Mouse (Mus musculus) frontal cortex, postnatal 14 days (tissue): ENCODE measurements at regions not wholly inside any gene's neighbourhood (a gene's known extent, or its start where the extent isn't known, plus 50 kb on each side); places are given as distances from the start of the nearest gene placed in this dataset.

Experiments used
- DNase-seq, 2 experiments: peaks; one replicate each; pipeline ENCODE4 v3.0.0; 2022; ENCODE audit warnings: low spot score in 2 of 2

DNA sequence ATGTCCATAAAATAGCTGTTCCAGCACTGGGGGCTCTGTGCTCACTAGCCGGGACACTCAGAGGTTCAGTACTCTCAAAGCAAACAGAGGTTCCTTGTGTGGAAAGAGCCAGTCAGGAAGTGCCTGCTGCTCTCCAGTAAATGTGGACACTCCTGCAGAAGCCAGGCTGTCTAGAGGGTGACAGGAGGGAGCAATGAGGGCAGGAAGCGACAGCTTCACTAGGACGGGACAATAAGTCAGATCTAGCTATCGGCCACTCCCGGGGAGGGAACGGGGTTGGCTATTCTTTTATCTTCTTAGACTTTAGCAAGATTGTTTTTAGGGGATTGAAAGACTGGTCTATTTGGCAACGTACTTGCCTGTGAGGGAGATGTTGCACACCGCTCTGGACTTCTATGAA, 154.7 kb upstream of the Klf3 start:
- peak in 1 of 2 experiments; percentile 8 for DNase-seq

DNA sequence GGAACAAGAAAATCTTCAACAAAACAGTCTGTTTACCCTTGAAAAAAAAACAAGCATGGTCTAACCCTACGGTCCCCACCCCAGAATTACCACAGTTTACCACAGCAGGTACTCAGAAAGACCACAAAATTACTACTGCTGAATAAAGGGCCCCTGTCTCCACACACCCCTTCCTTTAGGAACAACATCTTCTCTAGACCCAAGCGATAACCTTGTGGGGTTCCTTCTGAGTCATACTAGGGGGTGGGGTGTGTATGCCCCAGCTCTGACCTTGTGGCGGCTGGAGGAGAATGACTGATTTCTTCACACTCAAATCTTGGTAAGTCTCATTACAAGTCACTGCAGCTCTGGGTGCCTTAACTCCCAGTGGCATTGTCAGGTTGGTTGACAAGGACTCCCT, 151.8 kb upstream of the Klf3 start:
- DNase-seq = no peak

DNA sequence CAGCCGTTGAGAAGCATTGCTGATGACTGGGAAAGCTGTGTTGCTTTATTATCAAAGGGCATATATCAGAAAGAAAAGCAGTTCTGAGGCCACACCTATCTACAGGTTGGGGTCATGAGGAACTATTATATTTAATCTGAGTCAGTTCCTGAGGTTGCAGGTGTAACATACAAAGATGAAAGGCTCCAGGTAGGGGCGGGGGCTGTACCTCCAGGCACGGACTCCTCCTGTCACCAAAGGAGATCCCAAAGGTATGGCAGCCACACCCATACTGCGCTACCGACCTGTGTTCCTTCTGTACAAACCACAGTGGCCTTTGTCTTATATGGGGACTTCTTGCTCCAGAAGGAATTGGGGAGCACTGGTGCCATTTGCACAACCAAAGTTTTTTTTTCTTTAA, 149.4 kb upstream of the Klf3 start:
- DNase-seq = no peak

DNA sequence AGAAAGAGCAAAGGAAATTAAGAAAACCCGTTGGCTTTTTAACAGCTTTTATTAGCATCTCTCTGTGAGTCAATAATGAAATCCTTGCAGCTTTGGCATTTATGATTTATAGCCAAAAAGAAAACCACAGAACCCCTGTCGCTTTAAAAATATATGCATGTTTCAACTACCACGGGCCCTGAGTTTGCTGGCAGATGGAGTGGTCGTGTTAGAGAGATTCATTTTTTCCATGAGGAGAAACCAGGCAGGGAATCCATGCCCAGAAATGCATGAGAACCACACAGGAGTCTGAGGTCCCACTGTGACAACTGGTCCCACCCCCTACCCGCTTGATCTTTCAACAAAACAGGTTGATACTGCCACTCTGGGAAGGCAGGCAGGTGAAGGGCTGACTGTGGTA, 147.9 kb upstream of the Klf3 start:
- no peak for DNase-seq

DNA sequence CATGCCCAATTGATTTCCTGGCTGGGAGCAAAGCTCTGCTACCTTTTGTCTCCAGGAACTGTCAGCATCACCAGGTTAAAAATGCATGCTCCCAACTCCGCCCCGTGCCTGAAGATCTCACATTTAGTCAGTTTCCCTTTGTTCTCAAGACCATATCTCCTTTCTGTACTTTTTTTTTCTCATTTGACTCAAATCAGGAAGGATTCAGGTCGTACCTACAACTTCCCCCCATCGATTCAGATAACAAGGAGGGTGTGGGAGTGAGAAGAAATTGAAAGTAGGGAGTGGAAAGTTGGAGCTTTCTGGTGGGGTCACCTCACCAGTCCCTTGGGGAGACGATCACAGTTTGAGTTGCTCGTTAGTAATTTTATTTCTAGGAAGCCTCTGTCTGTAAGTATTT, 141.2 kb upstream of the Klf3 start:
- DNase-seq = no peak

DNA sequence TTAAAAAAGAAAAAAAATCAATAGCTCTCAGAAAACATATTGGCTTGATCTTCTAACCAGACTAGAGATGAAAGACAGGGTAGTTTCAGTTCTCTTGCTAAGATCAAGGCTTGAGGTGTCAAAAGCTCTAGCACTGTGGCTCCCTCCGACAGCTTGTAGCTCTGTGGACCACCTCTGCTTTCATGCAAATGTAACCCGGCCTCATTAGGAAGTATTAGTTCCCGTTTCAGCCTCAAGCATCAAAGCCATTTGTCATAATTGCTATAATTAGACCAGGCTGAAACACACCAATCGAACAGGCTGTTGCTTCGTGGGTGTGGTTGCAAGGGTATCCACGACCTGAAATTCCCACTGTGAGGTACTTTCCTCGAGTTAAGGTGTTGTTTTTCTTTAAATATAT, 140.7 kb upstream of the Klf3 start:
- no peak for DNase-seq

DNA sequence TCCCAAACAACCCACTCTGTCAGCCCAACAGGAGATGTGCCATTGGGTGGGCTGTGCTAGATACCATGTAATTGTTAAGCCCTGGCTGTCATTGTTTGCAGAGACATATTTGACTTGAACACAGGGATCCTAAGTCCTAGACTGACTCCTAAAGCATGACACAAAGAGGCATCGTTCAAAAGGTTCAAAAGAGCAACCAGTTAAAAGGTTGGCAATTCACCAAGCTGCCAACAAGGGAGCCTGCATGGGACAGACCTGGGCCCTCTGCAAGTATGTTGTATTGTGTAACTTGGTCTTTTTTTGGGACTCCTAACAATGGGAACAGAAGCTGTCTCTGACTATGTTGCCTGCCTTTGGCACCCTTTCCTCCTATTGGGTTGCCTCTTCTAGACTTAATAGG, 139.4 kb upstream of the Klf3 start:
- no peak for DNase-seq

DNA sequence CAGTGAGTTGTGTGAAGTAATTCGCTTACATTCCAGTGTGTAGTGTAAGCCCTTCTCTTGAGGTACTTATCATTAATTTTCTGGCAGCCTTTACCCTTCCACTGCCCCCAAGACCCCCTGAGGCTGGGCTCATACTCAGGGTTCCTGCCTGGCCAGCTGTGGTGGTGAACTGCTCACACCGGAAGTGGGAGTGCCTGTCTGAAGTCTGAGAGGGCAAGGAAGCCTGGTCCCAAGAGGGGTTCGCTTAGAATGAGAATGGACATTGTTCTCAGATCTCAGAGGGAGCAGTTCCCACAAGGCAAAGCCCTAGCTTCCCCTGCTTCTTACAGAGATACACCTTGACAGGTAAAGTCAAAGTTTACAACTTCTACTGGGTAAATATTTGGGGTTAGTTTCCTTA, 138.1 kb upstream of the Klf3 start:
- DNase-seq = no peak

DNA sequence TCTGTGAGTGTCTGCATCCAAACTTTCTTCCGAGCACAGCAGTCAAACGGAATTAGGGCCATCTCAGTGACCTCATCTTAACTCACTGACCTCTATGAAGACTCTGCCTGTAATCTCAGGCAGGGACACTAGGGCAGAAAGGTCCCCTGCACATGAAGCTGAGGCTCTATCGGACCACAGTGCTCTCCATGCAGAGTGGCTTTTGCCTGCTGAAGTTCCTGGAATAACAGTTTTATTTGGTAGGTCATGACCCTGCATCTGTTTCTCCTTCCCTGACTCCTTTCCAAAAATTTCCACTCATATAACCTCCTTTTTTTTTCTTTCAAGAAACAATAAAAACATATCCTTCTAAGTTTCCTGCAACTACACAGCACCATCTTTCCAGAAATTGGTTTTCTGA, 136.9 kb upstream of the Klf3 start:
- DNase-seq = no peak

DNA sequence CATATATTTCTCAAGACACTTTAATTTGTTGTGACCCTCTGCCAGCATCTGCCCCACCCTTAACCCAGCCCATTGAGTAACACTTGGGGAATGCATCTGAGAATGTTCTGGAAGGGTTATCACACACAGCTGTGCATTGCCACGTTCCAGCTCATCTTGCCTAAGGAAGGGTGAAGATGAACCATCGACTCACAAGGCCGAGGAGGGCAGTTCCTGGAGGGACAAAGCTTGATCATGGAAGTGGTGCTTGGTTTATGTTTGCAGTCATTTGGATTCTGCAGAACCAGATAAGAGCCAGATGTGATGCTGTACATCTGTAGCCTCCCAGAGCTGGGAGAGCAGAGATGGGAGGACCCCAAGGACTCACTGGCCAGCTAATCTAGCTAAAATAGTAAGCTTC, 136.1 kb upstream of the Klf3 start:
- DNase-seq = no peak

DNA sequence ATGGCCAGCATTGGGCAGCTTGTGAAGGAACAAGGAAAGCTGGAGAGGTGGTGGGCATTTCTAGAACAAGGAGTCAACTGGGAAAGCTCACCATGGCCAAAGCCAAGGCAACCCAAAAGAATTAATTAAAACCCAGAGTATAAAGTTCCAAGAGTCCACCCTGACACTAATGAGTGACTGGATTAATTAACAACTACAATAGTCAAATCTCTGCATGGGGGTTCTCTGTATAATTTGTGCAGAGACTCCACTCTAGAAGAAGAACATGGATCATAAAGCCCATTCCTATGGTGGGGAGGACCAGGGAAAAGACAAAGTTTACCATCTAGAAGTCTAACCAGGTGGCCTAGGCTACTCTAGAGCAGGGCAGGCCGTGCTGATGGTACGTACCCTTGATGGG, 129.3 kb upstream of the Klf3 start:
- DNase-seq = no peak

DNA sequence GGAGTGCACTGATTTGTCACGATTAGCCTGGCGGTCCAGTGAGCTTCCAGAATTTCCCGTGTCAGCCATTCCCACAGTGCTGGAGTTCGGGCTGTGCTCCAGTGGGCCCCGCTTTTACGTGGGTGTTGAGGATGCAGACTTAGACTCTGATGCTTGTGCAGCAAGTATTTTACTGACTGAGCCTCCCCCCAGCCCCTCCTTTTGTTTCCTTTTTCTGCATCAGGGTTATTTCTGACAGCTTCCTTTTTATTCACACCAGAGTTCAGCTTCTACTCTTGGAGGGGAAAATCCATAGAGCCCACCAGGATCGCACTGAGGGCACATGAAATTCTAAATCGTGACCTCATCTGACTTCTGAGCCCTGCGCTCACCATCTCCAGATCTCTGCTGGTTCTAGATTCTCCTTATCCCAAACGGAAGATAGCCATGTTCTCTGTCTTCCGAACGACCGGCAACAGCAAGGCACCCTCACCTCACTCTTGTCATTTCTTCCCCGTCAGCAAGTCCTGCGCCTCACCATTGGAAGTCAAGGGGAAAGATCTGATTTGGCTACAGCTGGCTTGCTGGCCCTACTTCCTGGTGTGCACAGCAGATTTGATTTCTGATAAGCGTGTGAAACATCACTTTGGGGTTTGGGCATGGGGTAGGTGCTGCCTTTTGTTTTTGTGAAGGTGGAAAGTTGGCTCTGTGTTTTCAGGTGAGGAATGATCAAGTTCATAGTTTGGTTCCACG, 126.8 kb upstream of the Klf3 start:
- DNase-seq = no peak

DNA sequence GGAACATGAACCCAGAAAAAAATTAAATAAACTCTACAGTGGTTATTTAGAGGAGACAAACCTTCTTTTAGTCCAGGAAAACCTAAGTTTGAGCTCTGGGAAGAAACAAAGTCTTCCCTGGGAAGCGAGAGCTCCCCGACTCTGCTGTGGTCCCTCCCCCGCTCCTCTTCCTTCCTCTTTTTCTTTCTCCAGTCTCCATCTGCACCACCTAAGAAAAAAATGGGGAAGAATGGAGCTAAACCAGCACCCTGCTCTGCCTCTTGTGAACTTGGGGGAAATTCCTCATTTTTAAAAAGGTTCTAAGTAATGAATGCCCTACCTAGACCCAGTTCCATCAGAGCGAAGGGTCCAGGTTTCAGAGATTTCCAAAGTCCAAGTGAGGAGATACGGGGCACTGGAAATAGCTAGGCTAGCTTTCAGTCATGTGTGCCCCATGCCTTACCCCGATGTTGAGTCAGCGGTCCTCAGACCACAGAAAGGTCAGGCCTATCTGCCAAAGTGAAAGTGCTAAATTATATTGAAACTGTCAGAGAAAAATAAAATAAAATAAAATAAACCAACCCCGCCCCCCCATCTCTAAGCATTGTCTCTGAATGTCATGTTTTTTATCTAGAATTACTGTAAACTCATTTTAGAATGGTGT, 126.1 kb upstream of the Klf3 start:
- no peak for DNase-seq

DNA sequence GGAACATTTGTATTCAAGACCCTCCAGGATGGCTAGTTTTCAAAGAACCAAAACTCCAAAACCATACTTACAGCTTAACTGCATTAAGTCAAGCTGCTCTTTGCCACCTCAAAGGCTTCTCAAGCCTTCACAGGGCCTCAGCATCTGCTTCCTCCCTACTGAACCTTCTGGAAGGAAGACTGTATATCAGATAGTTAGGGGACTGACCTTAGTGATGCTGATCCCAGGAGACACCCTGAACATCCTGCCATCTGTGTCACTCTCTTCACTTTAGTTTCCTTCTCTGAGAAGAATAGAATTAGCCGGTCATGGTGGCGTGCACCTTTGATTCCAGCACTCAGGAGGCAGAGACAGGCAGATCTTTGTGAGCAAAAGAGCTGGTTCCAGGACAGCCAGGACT, 124.5 kb upstream of the Klf3 start:
- DNase-seq = no peak

DNA sequence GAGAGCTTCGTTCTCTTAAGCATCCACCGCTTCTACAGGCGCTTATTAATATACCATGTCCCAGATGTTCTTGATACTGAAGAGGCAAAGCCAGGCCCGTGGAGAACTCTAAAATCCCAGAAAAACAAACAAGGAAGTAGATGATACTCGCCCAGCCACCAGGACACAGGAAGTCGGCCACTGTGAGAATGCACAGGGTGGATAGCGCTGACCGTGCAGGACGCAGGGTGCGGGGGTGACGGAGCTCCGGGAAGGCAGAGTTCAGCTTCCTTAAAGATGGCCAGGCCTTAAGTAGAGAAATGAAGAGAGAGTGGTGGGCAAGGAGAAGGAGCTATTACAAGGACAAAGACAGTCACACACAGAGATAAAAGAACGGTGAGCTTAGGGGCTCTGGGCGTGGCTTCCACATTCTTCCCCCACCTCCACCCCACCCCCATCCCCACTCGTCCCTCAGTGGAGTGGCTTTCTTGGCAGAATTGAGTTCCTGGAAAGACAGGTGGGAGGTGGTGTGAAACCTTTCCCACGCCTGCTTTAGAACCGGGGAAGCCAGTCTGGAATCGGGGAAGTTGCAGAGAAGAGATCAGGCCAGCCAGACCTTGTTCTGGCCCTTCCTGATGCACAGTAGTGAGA, 123.1 kb upstream of the Klf3 start:
- DNase-seq = no peak

DNA sequence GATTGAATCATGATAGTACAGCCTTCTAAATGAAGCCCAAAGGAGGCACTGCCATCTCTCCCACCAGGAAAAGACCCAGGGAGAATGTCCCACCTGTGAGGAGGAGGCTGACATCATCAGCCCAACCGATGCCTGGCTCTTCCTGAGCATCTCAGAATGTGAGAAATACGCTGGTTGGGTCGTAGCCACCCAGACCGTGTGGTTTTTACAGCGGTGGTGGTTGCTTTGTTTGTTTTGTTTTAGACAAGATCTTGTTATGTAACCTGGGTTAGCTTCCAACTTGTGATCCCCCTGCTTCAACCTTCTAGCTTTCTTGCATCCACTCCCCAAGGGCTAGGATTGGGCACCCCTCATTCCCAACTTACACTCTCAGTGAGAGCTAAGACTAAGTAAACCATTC, 122.0 kb upstream of the Klf3 start:
- DNase-seq = no peak

DNA sequence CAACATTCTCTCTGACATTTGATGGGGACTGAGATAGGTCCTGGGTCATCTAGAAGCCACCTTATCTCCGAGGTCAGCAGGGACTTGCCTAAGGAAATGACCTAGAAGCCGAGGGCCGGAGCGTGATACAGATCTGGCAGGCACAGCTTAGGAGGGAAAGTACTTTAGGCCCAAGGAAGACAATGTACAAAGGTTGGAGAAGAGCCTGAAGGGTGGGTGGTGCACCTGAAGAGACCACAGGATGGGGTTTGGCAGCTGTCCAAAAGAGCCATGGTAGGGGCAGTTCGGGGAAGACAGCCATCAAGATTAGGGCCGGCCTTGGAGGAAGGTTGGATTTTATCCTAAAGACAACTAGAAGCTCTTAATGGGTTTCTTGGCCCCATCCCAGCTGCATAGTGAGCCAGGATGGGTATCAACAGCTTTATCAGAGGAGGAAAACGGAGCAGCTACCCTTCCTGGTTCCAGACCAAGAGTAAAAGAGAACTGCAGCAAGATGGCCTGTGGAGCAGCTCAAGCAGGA, 120.8 kb upstream of the Klf3 start:
- no peak for DNase-seq

DNA sequence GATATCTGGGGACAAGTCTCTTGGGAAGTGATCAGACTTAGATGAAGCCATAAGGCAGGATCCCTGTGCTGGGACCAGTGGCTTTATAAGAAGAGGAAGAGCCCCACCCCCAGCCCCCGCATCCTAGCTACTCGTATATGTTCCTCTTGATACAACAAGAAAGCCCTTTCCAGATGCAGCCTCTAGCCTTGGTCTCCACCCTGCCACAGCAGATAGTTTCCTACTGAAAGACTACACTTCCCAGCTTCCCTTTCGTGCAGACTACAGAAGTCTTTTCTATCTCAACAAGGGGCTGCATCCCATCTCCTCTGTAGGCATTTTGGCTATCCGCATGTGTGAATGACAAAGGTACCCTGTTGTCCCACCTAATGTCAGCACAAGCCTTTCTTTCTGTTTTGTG, 119.8 kb upstream of the Klf3 start:
- no peak for DNase-seq

DNA sequence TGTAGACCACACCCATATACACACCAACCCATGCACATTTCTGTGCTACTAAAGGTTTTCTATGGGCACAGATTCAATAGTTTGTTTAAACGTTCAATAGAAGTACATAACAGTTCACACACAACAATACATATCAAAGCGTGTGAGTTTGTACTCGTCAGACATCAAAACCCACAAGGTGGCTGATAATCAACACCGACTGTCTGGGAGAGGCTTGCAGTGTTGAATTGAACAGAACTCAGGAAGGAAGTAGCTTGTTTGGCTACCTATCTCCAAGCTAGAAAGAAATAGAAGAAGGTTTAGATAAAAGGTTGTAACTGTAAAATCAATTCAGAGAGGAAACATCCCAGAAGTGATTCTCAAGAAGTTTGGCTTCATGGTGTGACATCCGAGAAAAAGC, 118.9 kb upstream of the Klf3 start:
- no peak for DNase-seq

DNA sequence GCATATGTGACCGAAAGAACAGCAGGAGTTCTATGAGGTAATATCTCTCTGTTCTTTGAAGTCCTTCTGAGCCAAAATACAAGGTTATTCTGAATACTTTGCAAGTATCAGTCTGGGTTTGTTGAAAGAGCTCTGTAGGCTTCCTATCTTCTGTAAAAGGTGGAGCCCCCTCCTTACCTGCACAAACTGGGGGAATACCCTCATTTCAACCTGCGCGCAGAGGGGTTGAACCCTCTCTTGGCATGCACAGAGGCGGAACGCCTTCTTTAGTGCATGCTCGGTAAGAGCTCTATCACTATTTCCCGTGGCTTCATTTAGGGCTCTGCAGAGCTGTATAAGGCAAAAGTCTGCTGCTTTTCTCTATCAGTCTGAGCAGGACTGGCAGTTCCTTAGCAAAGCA, 113.0 kb upstream of the Klf3 start:
- no peak for DNase-seq

DNA sequence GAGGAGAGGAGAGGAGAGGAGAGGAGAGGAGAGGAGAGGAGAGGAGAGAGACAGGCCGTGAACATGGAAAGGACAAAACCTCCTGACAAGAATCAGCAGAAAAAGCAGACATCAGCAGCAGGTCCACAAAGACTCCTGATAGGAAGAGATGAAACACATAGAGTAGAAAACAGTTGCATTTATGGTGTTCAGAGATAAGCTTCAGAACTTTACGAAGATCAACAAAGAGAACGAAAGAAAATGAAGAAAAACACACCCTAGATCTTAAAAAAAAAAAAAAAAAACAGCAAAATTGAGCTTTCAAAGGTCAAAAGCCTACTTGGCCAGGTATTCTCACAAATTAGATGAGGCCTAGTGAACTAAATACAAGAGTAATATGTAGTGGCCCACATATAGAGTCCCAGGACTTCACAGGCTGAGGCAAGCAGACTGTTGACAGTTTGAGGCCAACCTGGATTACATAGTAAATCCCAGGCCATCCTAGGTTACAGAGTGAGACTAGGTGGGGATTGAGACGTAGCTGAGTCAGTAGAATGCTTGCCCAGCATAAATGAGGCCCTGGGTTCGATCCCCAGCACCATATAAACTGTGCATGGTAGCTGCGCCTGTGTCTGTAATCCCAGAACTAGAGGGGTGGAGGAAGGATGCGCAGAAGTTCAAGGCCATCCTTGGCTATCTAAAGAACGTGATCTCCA, 111.6 kb upstream of the Klf3 start:
- DNase-seq = no peak

DNA sequence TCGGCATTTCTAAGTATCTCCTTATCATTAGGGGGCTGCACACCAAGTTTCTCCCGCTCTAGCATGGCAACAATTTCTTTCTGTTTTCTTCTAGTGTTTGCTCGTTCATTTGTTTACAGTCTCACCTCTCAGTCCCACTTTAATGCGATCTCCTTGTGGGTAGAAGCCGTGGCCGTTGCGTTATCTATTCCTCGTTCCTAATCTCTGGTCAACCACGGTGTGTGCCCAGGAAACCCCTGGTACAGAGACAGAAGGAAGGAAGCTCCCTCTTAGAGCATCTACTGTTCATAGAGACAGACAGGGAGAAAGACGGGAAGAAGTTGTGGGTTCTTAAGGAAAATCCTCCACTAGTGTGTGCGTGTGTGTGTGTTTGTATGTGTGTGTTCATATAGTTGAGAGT, 110.9 kb upstream of the Klf3 start:
- DNase-seq = no peak

DNA sequence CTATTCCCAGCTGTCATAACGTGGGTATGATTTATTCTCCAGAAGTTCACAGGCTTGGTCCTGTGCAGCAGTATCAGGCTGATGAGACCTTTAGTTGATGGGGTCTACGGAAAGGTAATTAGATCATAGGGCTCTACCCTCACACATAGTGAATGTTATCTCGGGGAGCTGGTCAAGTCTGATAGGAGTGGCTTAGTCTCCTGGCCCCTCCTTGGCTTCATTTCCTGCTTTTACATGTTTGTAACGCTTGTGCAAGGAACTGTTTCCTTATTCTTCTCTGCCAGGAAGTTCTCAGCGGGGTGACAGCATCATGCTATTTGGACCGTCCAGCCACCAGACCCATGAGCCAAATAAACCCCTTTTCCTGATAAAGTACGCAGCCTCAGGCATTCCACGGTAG, 109.6 kb upstream of the Klf3 start:
- DNase-seq = no peak
